Mouse (Mus musculus) right cerebral cortex, postnatal 25 days (tissue): ENCODE measurements around the gene AY761184.
"Not testable (repeated sequence)": the region's sequence is repeated elsewhere in the genome, so short reads cannot be mapped to it uniquely, and the experiment has no call there.

ENCODE experiments used
- DNase-seq: peaks from one replicate; pipeline ENCODE4 v3.0.0; 2022

Gene AY761184

DNA sequence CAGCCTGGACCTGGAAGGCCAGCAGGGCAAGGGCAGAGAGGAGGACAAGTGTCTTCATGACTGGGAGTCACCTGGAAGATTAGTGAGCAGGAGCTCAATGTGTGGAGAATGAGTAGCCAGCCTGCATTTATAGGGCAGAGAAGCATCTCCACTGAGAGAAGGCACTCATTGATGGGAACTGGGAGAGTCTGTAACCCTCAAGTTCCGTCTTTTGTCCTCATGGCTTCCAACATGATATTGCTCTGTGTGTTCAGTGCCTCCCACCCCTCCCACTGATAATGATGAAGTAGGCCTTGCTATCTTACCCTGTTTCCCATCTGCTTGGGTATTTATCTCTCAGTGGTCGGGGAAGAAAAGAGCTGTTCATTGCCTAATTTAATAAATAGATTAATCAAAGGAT, at the start of gene AY761184:
TSS of gene AY761184 (minus strand) at position 101 of the 400 bp plus-strand sequence.
- DNase-seq, result not testable (repeated sequence)

DNA sequence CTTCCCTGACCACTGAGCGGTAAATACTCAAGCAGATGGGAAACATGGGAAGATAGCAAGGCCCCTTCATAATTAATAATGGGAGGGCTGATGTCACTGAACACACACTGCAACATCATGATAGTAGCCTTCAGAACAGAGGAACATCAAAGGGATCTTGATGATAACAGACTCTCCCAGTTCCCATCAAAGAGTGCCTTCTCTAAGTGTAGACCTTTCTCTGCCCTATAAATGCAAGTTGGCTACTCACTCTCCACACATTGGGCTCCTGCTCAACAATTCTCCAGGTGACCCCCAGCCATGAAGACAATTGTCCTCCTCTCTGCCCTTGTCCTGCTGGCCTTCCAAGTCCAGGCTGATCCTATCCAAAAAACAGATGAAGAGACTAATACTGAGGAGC, 37.9 kb downstream of the AY761184 start, which contains the start of gene Defa34:
TSS of gene Defa34 (plus strand) at position 301 of the 400 bp plus-strand sequence.
- DNase-seq, result not testable (repeated sequence)

GRCm38 (mm10) chr8:21655480-21655879, 48.0 kb downstream of the AY761184 start, which contains the start of gene Defa17:
Defa17 (plus strand) TSS chr8:21655780.
- not testable (repeated sequence) for DNase-seq
